Comparison of ENCODE assay signal across 7 mouse cellular contexts in the genomic region with DNA sequence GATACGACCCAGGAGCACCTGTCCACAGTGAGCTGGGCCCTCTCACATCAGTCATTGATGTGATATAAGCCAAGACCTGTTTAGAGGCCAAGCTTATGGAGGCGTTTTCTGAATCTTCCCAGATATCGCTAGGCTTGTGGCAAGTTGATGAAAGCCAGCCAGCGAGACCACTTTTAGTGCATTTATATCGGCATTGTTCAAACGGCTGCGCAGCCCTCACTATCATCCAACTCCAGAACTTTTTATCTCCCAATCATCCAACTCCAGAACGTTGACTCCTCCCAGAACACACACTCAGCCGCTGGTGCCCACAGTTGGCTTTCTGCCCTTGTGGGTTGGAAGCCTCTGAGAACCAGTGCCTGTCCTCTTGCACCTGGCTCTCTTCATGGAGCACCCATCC. TPM values are rescaled to one million over a fixed set of nuclear protein-coding genes. Genes with fewer than 3 reads are reported as not detected.
DNase-seq lines count a peak whose midpoint lies in the region; ATAC-seq and TF ChIP-seq lines count a peak whose summit lies in the region.

No protein-coding gene starts in this region.

- H3K36me3 ChIP-seq in E14TG2a.4 (ENCODE audit: insufficient read depth, low read length) (no peaks in the 10 kb centered on the region), G1E (replicated peaks) (peaks cover 29% of the 10 kb centered on the region)
- no peaks in the 10 kb centered on the region for H3K36me3 ChIP-seq in heart, embryonic 15.5 days
- peaks cover 7% of the 10 kb centered on the region; the same call in 1 of the 2 replicates for H3K36me3 ChIP-seq in liver, postnatal 0 days (replicated peaks; ENCODE audit: insufficient read depth, low read length)

- peak; percentile 97 for TF ChIP-seq EP300 in liver, postnatal 0 days (IDR thresholded peaks at IDR 0.05; ENCODE audit: low read depth)

- peak; percentile 47 for DNase-seq in G1E (ENCODE audit: low spot score)
- DNase-seq in liver, postnatal 0 days, result peak; percentile 80
- no peak for DNase-seq in adrenal gland, postnatal 36 days
- DNase-seq in right cerebral cortex, adult 2 months (ENCODE audit: low spot score in 2 of 2), result no peak
- DNase-seq in cerebellum, postnatal 36 days, result no peak

- TF ChIP-seq CTCF in E14TG2a.4 (conservative IDR thresholded peaks at IDR 0.05; ENCODE audit: low read length) (no peak), G1E (IDR thresholded peaks at IDR 0.05; ENCODE audit: low read depth, low read length) (no peak)
- TF ChIP-seq CTCF in liver, postnatal 0 days (IDR thresholded peaks at IDR 0.05; ENCODE audit: low read depth), result no peak

- peak overlapping the region; percentile 100 for H3K27ac ChIP-seq in heart, embryonic 15.5 days
- peak overlapping the region; percentile 100 for H3K27ac ChIP-seq in liver, postnatal 0 days (ENCODE audit: low read depth)

- 45% methylated on average over 9 of the region's 9 CpGs for WGBS in heart, embryonic 15.5 days
- WGBS in liver, postnatal 0 days (ENCODE audit: insufficient replicate concordance), result 41% methylated on average over 9 of the region's 9 CpGs

- H3K4me2 ChIP-seq in heart, embryonic 15.5 days, result peak overlapping the region; percentile 78
- peak overlapping the region; percentile 75 for H3K4me2 ChIP-seq in liver, postnatal 0 days (ENCODE audit: low read depth, low read length)

- H3K4me1 ChIP-seq in E14TG2a.4 (replicated peaks; ENCODE audit: low read depth, low read length) (peaks cover 36% of the 10 kb centered on the region), G1E (ENCODE audit: insufficient read depth, low read depth, low read length) (peaks cover 69% of the 10 kb centered on the region)
- peaks cover 34% of the 10 kb centered on the region for H3K4me1 ChIP-seq in heart, embryonic 15.5 days (replicated peaks)
- H3K4me1 ChIP-seq in liver, postnatal 0 days (ENCODE audit: insufficient read depth), result peaks cover 32% of the 10 kb centered on the region

- H3K4me3 ChIP-seq in E14TG2a.4 (replicated peaks; ENCODE audit: low read length) (peak overlapping the region; percentile 87), G1E (ENCODE audit: low read depth, low read length) (peak overlapping the region; percentile 84; the same call in 1 of the 2 replicates)
- H3K4me3 ChIP-seq in heart, embryonic 15.5 days, result 0 out of 2 replicates have a peak overlapping the region, but pooled peaks have one; percentile 83
- H3K4me3 ChIP-seq in liver, postnatal 0 days (ENCODE audit: low read depth, low read length), result peak overlapping the region; percentile 71

- H3K27me3 ChIP-seq in E14TG2a.4 (ENCODE audit: insufficient read depth, low read length) (no peaks in the 10 kb centered on the region), G1E (ENCODE audit: insufficient read depth, low read length) (no peaks in the 10 kb centered on the region)
- no peaks in the 10 kb centered on the region for H3K27me3 ChIP-seq in heart, embryonic 15.5 days
- no peaks in the 10 kb centered on the region for H3K27me3 ChIP-seq in liver, postnatal 0 days (ENCODE audit: insufficient read depth, low read length)

- ATAC-seq in G1E (ENCODE audit: extremely low read depth, insufficient number of reproducible peaks, low FRiP score, poor library complexity, severe bottlenecking), result peak; percentile 52
- ATAC-seq in heart, embryonic 15.5 days (replicated peaks; ENCODE audit: insufficient number of reproducible peaks, insufficient read depth, low FRiP score, low read depth), result no peak
- ATAC-seq in liver, postnatal 0 days, result peak; percentile 39

- H3K9me3 ChIP-seq in E14TG2a.4 (ENCODE audit: low read length), result no peaks in the 10 kb centered on the region
- no peaks in the 10 kb centered on the region for H3K9me3 ChIP-seq in G1E (replicated peaks)
- no peaks in the 10 kb centered on the region for H3K9me3 ChIP-seq in heart, embryonic 15.5 days (replicated peaks)
- H3K9me3 ChIP-seq in liver, postnatal 0 days (ENCODE audit: low read length), result no peaks in the 10 kb centered on the region

- H3K9ac ChIP-seq in heart, embryonic 15.5 days, result no peak overlapping the region
- peak overlapping the region; percentile 81 for H3K9ac ChIP-seq in liver, postnatal 0 days (replicated peaks)

RNA-seq across cellular contexts. Expression of a gene that starts 0.8 kb away (rescaled TPM):
- total RNA-seq in G1E (2014; fragmentation: Nextera tagmentation) (3.0 and 4.9 TPM in 2 replicates), G1E (2017) (7.3 and 8.6 TPM in 2 replicates)
- 10.5 and 10.8 TPM in 2 replicates for polyA plus RNA-seq in G1E (2012)
- 7.3 and 8.5 TPM in 2 replicates for polyA plus RNA-seq in heart, embryonic 15.5 days (2015; fragmentation: Nextera tagmentation; extraction: Ambion mirVana)
- 6.3 and 7.1 TPM in 2 replicates for polyA plus RNA-seq in liver, postnatal 0 days (2015; fragmentation: Nextera tagmentation; extraction: Ambion mirVana)
- total RNA-seq in adrenal gland, postnatal 36 days (2021), result 10 to 100 TPM; 18.5 to 22.2 TPM

RNA-seq across cellular contexts. Expression of a gene that starts 18.6 kb away (rescaled TPM):
- not detected in 2 replicates for total RNA-seq in G1E (2014; fragmentation: Nextera tagmentation)
- not detected in 2 replicates for total RNA-seq in G1E (2017)
- not detected in 2 replicates for polyA plus RNA-seq in G1E (2012)
- 0.77 TPM in 2 replicates for polyA plus RNA-seq in heart, embryonic 15.5 days (2015; fragmentation: Nextera tagmentation; extraction: Ambion mirVana)
- 0.29 and 0.37 TPM in 2 replicates for polyA plus RNA-seq in liver, postnatal 0 days (2015; fragmentation: Nextera tagmentation; extraction: Ambion mirVana)
- under 1 TPM; 0.40 TPM for total RNA-seq in adrenal gland, postnatal 36 days (2021)

RNA-seq across cellular contexts. Expression of a gene that starts 27.6 kb away (rescaled TPM):
- total RNA-seq in G1E (2014; fragmentation: Nextera tagmentation) (16.8 and 19.1 TPM in 2 replicates), G1E (2017) (37.5 and 38.2 TPM in 2 replicates)
- 35.2 and 40.2 TPM in 2 replicates for polyA plus RNA-seq in G1E (2012)
- polyA plus RNA-seq in heart, embryonic 15.5 days (2015; fragmentation: Nextera tagmentation; extraction: Ambion mirVana), result 109 and 125 TPM in 2 replicates
- polyA plus RNA-seq in liver, postnatal 0 days (2015; fragmentation: Nextera tagmentation; extraction: Ambion mirVana), result 59.5 and 64.4 TPM in 2 replicates
- total RNA-seq in adrenal gland, postnatal 36 days (2021), result 10 to 100 TPM; 62.2 to 68.3 TPM

RNA-seq across cellular contexts. Expression of a gene that starts 28.2 kb away (rescaled TPM):
- not detected in 2 replicates for total RNA-seq in G1E (2014; fragmentation: Nextera tagmentation)
- total RNA-seq in G1E (2017), result 0.17 and 0.27 TPM in 2 replicates
- 0.11 TPM in 2 replicates for polyA plus RNA-seq in G1E (2012)
- 64.8 and 65.2 TPM in 2 replicates for polyA plus RNA-seq in heart, embryonic 15.5 days (2015; fragmentation: Nextera tagmentation; extraction: Ambion mirVana)
- polyA plus RNA-seq in liver, postnatal 0 days (2015; fragmentation: Nextera tagmentation; extraction: Ambion mirVana), result 0.31 and 0.49 TPM in 2 replicates
- total RNA-seq in adrenal gland, postnatal 36 days (2021), result under 1 TPM; 0.93 to 0.95 TPM

RNA-seq across cellular contexts. Expression of a gene that starts 37.9 kb away (rescaled TPM):
- total RNA-seq in G1E (2014; fragmentation: Nextera tagmentation), result 15.1 and 23.4 TPM in 2 replicates
- 38.7 and 40.8 TPM in 2 replicates for total RNA-seq in G1E (2017)
- polyA plus RNA-seq in G1E (2012), result 29.5 and 34.8 TPM in 2 replicates
- polyA plus RNA-seq in heart, embryonic 15.5 days (2015; fragmentation: Nextera tagmentation; extraction: Ambion mirVana), result 99.8 and 114 TPM in 2 replicates
- polyA plus RNA-seq in liver, postnatal 0 days (2015; fragmentation: Nextera tagmentation; extraction: Ambion mirVana), result 64.2 and 65.2 TPM in 2 replicates
- 10 to 100 TPM; 46.1 to 60.7 TPM for total RNA-seq in adrenal gland, postnatal 36 days (2021)

Comparison
In these comparisons a context has a peak if more than half of its experiments do, and no peak if none do; other contexts are left out.
1. DNase-seq: peak in G1E (single experiment) and liver, postnatal 0 days (single experiment); none in adrenal gland, postnatal 36 days (0 of 2), right cerebral cortex, adult 2 months (0 of 2) and cerebellum, postnatal 36 days (0 of 2).
2. Peak in every context shown above with its lines, with median percentiles within 50 percentile points of each other: H3K4me3 ChIP-seq.